Mouse (Mus musculus) thymus, postnatal 25 days (tissue): ENCODE data around the gene Tyw5.

Source experiments
- DNase-seq: peaks from one replicate; pipeline ENCODE4 v3.0.0; 2022

Tyw5 gene

GRCm38 (mm10) chr1:57406187-57407151 lies at the start of gene Tyw5, which contains the start of gene Maip1:
Gene Tyw5 (minus strand): TSS chr1:57407101.
Gene Maip1 (plus strand): TSS chr1:57406328.
- peak; percentile 81 for DNase-seq

GRCm38 (mm10) chr1:57450241-57450640 lies 43.3 kb upstream of the Tyw5 start:
- no peak for DNase-seq

GRCm38 (mm10) chr1:57445679-57446078 lies 38.8 kb upstream of the Tyw5 start:
- DNase-seq = no peak

GRCm38 (mm10) chr1:57440771-57441170 lies 33.9 kb upstream of the Tyw5 start:
- no peak for DNase-seq

GRCm38 (mm10) chr1:57439026-57439425 lies 32.1 kb upstream of the Tyw5 start:
- no peak for DNase-seq

GRCm38 (mm10) chr1:57436954-57437353 lies 30.1 kb upstream of the Tyw5 start:
- peak; percentile 4 for DNase-seq

GRCm38 (mm10) chr1:57436408-57436807 lies 29.5 kb upstream of the Tyw5 start:
- DNase-seq = peak; percentile 68

- no peak for DNase-seq
Measured at GRCm38 (mm10) chr1:57433141-57433540, 26.2 kb upstream of the Tyw5 start.

GRCm38 (mm10) chr1:57429786-57430483 lies 23.0 kb upstream of the Tyw5 start:
- DNase-seq = no peak

GRCm38 (mm10) chr1:57428368-57429308 lies 21.7 kb upstream of the Tyw5 start:
- DNase-seq = peak; percentile 87

GRCm38 (mm10) chr1:57423696-57424095 lies 16.8 kb upstream of the Tyw5 start:
- DNase-seq = no peak

GRCm38 (mm10) chr1:57413397-57413796 lies 6.5 kb upstream of the Tyw5 start:
- DNase-seq = no peak

GRCm38 (mm10) chr1:57408994-57409393 lies 2.1 kb upstream of the Tyw5 start:
- DNase-seq = no peak

- no peak for DNase-seq
Measured at GRCm38 (mm10) chr1:57402116-57402515, 4.8 kb downstream of the Tyw5 start.

- DNase-seq = no peak
Measured at GRCm38 (mm10) chr1:57400877-57401276, 6.0 kb downstream of the Tyw5 start.

GRCm38 (mm10) chr1:57400321-57400720 lies 6.6 kb downstream of the Tyw5 start:
- DNase-seq = no peak

- peak; percentile 37 for DNase-seq
Measured at GRCm38 (mm10) chr1:57394051-57394450, 12.8 kb downstream of the Tyw5 start.

GRCm38 (mm10) chr1:57392417-57392816 lies 14.5 kb downstream of the Tyw5 start:
- DNase-seq = no peak

- DNase-seq = no peak
Measured at GRCm38 (mm10) chr1:57390993-57391790, 15.7 kb downstream of the Tyw5 start.

GRCm38 (mm10) chr1:57388402-57389155 lies 18.3 kb downstream of the Tyw5 start:
- DNase-seq = no peak

- DNase-seq = no peak
Measured at GRCm38 (mm10) chr1:57387876-57388275, 19.0 kb downstream of the Tyw5 start.
